9 mouse cellular contexts compared by ENCODE assay signal in genomic region chr5:117068181-117068580, GRCm38 (mm10). TPM values are rescaled to one million over a fixed set of nuclear protein-coding genes. Genes with fewer than 3 reads are reported as not detected.
DNase-seq lines count a peak whose midpoint lies in the region; ATAC-seq and TF ChIP-seq lines count a peak whose summit lies in the region.
"Had no signal": no experiment of that assay in that cellular context is flagged by ENCODE, and none has a peak within 500 bp of the region (broad histone marks: within the 10 kb centered on the region; RNA-seq: fewer than 3 reads in every experiment).

No protein-coding gene starts in this region.

- H3K9me3 ChIP-seq in lung, postnatal 0 days (ENCODE audit: low read length) = no peaks in the 10 kb centered on the region

- TF ChIP-seq CTCF in lung, postnatal 0 days (IDR thresholded peaks at IDR 0.05) = peak; percentile 51

- no peak for ATAC-seq in lung, postnatal 0 days

- TF ChIP-seq EP300 in lung, postnatal 0 days (IDR thresholded peaks at IDR 0.05) = no peak

- H3K9ac ChIP-seq in lung, postnatal 0 days (replicated peaks; ENCODE audit: low read depth) = no peak overlapping the region
- H3K9ac ChIP-seq: limb, embryonic 12.5 days had no signal

- whole genome bisulfite sequencing in lung, postnatal 0 days = 82% methylated on average over 13 of the region's 13 CpGs

- H3K36me3 ChIP-seq in lung, postnatal 0 days (ENCODE audit: insufficient read depth, low read length) = no peaks in the 10 kb centered on the region
- H3K36me3 ChIP-seq: limb, embryonic 12.5 days had no signal

- H3K4me3 ChIP-seq in lung, postnatal 0 days (ENCODE audit: low read depth, low read length) = no peak overlapping the region
- H3K4me3 ChIP-seq: limb, embryonic 12.5 days had no signal

- peak; percentile 50 to 74 for DNase-seq in cerebellum, postnatal 14 days
- no peak for DNase-seq in cerebellum, adult 9-11 months
- no peak for DNase-seq in lung, postnatal 0 days (ENCODE audit: low spot score)
- no peak for DNase-seq in lung, postnatal 25 days (ENCODE audit: low spot score)
- peak; percentile 7 for DNase-seq in c-Kit-positive CD71-positive TER-119-positive erythroid progenitor cells, embryonic 14.5 days (ENCODE audit: low spot score)
- peak; percentile 68 for DNase-seq in testis, postnatal 10 days (ENCODE audit: low spot score)
- DNase-seq in layer of hippocampus, postnatal 10 days (ENCODE audit: low spot score in 2 of 2) = no peak
- DNase-seq in adrenal gland, adult 2 months = no peak

- no peak overlapping the region for H3K27ac ChIP-seq in lung, postnatal 0 days (ENCODE audit: low read length)

- H3K27me3 ChIP-seq in lung, postnatal 0 days (replicated peaks; ENCODE audit: insufficient read depth, low read length) = no peaks in the 10 kb centered on the region
- H3K27me3 ChIP-seq: limb, embryonic 12.5 days had no signal

- H3K4me1 ChIP-seq in lung, postnatal 0 days (ENCODE audit: insufficient read depth, low read depth, low read length) = no peaks in the 10 kb centered on the region

- no peak overlapping the region for H3K4me2 ChIP-seq in lung, postnatal 0 days (replicated peaks; ENCODE audit: low read depth, low read length)

RNA-seq across cellular contexts. Expression of gene Suds3, which starts 47.7 kb away (rescaled TPM):
- 47.1 and 57.8 TPM in 2 replicates for polyA plus RNA-seq in lung, postnatal 0 days (2015; fragmentation: Nextera tagmentation; extraction: Ambion mirVana)
- 100 to 1,000 TPM in 1 of 2 experiments, 10 to 100 TPM in 1; 96.6 to 101 TPM for total RNA-seq in layer of hippocampus, postnatal 10 days (2021)
- 100 to 1,000 TPM; 106 to 144 TPM for total RNA-seq in adrenal gland, adult 2 months (2021)
- polyA plus RNA-seq in adrenal gland, adult 2 months (2012; rRNA removed) = 61.5 and 68.0 TPM in 2 replicates

RNA-seq across cellular contexts. Expression of gene Taok3, which starts 51.7 kb away (rescaled TPM):
- 55.5 and 67.3 TPM in 2 replicates for polyA plus RNA-seq in lung, postnatal 0 days (2015; fragmentation: Nextera tagmentation; extraction: Ambion mirVana)
- total RNA-seq in layer of hippocampus, postnatal 10 days (2021) = 10 to 100 TPM; 66.3 to 68.3 TPM
- total RNA-seq in adrenal gland, adult 2 months (2021) = 10 to 100 TPM; 30.9 to 36.0 TPM
- 5.4 and 9.0 TPM in 2 replicates for polyA plus RNA-seq in adrenal gland, adult 2 months (2012; rRNA removed)

Comparison
In these comparisons a context has a peak if more than half of its experiments do, and no peak if none do; other contexts are left out.
1. DNase-seq: peak in cerebellum, postnatal 14 days (2 of 2), c-Kit-positive CD71-positive TER-119-positive erythroid progenitor cells, embryonic 14.5 days (single experiment) and testis, postnatal 10 days (single experiment); none in cerebellum, adult 9-11 months (single experiment), lung, postnatal 0 days (single experiment), lung, postnatal 25 days (single experiment), layer of hippocampus, postnatal 10 days (0 of 2) and adrenal gland, adult 2 months (single experiment).